Mouse (Mus musculus) bone marrow, adult 2 months (tissue): ENCODE measurements around the gene BC034090.

Source experiments
- CTCF ChIP-seq: fragments of 200-500 bp; IDR thresholded peaks from 2 replicates; pipeline ENCODE4 v1.5.1; 2011; ENCODE audit warnings: low read length, control low read depth; ENCODE audit not compliant: control insufficient read depth, insufficient read depth
- POLR2A ChIP-seq: fragments of 200-500 bp; IDR thresholded peaks from 2 replicates; pipeline ENCODE4 v1.6.1; 2011; ENCODE audit warnings: low read depth, mild to moderate bottlenecking, control low read depth, low read length, borderline replicate concordance; ENCODE audit not compliant: control insufficient read depth

DNA sequence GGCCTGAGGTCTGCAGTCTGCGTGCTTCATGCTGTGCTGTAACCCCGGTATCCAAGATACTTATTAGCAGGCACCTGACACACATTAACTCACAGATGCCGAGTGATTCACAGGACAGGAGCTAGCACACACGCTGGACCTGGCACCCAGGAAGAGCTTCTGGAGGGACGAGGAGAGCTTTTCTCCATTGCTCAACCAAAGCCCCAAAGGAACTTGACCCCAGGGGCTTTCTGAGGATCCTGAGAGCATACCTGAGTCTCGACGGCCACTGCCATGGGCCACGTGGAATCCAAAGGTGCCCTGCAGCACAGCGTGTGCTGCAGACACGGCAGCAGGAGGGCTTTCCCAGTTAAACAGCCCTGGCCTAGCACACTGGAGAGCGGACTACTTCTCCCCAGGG lies 27.9 kb downstream of the BC034090 start:
- TF ChIP-seq CTCF (no peak), POLR2A (no peak)
